Mouse (Mus musculus) right cerebral cortex, postnatal 25 days (tissue): ENCODE data around the gene Sae1.

Experiments used
- DNase-seq: peaks from one replicate; pipeline ENCODE4 v3.0.0; 2022

Sae1 gene

GRCm38 (mm10) chr7:16273081-16273765 lies 114.4 kb downstream of the Sae1 start, which contains the start of gene Inafm1:
Inafm1 (minus strand) TSS chr7:16273617.
- peak; percentile 81 for DNase-seq

- DNase-seq, result peak; percentile 70
Observed at GRCm38 (mm10) chr7:16272681-16273080, 114.9 kb downstream of the Sae1 start.

DNA sequence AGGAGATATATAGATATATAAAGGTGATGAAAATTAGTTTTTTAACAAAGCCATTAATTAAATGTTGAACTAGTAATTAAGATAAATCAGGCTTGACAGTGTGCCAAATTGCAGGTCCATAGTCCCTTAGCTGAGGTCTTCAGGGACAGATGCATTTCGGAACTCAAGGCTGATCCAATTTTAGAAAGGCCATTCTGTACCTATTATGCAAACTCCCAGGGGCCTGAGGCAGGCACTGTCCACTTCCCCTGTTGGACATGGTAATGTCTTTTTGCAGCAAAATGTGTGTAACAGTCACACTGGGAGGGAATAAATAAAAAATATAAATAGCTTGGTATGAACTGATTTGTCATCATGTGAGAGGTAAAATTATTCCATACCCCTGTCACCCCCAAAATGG lies 116.5 kb downstream of the Sae1 start:
- DNase-seq, result no peak
